Comparison of ENCODE assay signal across 10 mouse cellular contexts in genomic region chr7:143367366-143368266, GRCm38 (mm10).
DNase-seq lines count a peak whose midpoint lies in the region; ATAC-seq lines count a peak whose summit lies in the region.
"Had no signal": no experiment of that assay in that cellular context is flagged by ENCODE, and none has a peak within 500 bp of the region (broad histone marks: within the 10 kb centered on the region; RNA-seq: fewer than 3 reads in every experiment).

No protein-coding gene starts in this region.

- no peak overlapping the region for H3K27ac ChIP-seq in forebrain, embryonic 15.5 days (replicated peaks)
- H3K27ac ChIP-seq in forebrain, embryonic 11.5 days (ENCODE audit: low read depth, low read length) = no peak overlapping the region
- H3K27ac ChIP-seq in liver, embryonic 16.5 days (ENCODE audit: low read length) = no peak overlapping the region
- H3K27ac ChIP-seq: midbrain, embryonic 12.5 days had no signal

- no peak overlapping the region for H3K4me3 ChIP-seq in forebrain, embryonic 15.5 days
- no peak overlapping the region for H3K4me3 ChIP-seq in forebrain, embryonic 11.5 days (ENCODE audit: low read depth, low read length)
- H3K4me3 ChIP-seq in liver, embryonic 16.5 days (ENCODE audit: low read depth, low read length) = no peak overlapping the region; the same call in 1 of the 2 replicates
- H3K4me3 ChIP-seq: midbrain, embryonic 12.5 days had no signal

- peaks cover 10% of the 10 kb centered on the region for H3K4me1 ChIP-seq in forebrain, embryonic 15.5 days
- peaks cover 5% of the 10 kb centered on the region; the same call in 1 of the 2 replicates for H3K4me1 ChIP-seq in forebrain, embryonic 11.5 days (replicated peaks; ENCODE audit: control insufficient read depth, insufficient read depth, low read length)
- H3K4me1 ChIP-seq in liver, embryonic 16.5 days (ENCODE audit: control insufficient read depth, low read depth, low read length) = peaks cover 2% of the 10 kb centered on the region

- WGBS in forebrain, embryonic 15.5 days = 41% methylated on average over 20 of the region's 20 CpGs
- WGBS in forebrain, embryonic 11.5 days = 68% methylated on average over 20 of the region's 20 CpGs
- WGBS in liver, embryonic 16.5 days (ENCODE audit: insufficient replicate concordance) = 40% methylated on average over 20 of the region's 20 CpGs

- no peaks in the 10 kb centered on the region for H3K36me3 ChIP-seq in forebrain, embryonic 15.5 days
- no peaks in the 10 kb centered on the region for H3K36me3 ChIP-seq in forebrain, embryonic 11.5 days (ENCODE audit: control insufficient read depth, insufficient read depth, low read length)
- no peaks in the 10 kb centered on the region for H3K36me3 ChIP-seq in liver, embryonic 16.5 days (ENCODE audit: control insufficient read depth, insufficient read depth)
- H3K36me3 ChIP-seq: midbrain, embryonic 12.5 days had no signal

- H3K9me3 ChIP-seq in forebrain, embryonic 15.5 days = no peaks in the 10 kb centered on the region
- H3K9me3 ChIP-seq in forebrain, embryonic 11.5 days (ENCODE audit: control insufficient read depth, low read length) = no peaks in the 10 kb centered on the region
- H3K9me3 ChIP-seq in liver, embryonic 16.5 days (replicated peaks; ENCODE audit: control insufficient read depth, low read length) = no peaks in the 10 kb centered on the region
- H3K9me3 ChIP-seq: midbrain, embryonic 12.5 days had no signal

- no peak for DNase-seq in forebrain, embryonic 11.5 days (ENCODE audit: low spot score)
- peak; percentile 61 for DNase-seq in 416B (ENCODE audit: low read depth)
- no peak for DNase-seq in cerebellum, postnatal 14 days
- no peak for DNase-seq in embryo, embryonic 10 days (ENCODE audit: low spot score)
- DNase-seq in frontal cortex, postnatal 25 days (ENCODE audit: low spot score in 2 of 2) = no peak
- DNase-seq: cerebellum, postnatal 25 days had no signal

- 0 out of 2 replicates have a peak overlapping the region, but pooled peaks have one; percentile 2 for H3K4me2 ChIP-seq in forebrain, embryonic 15.5 days (replicated peaks)
- H3K4me2 ChIP-seq in forebrain, embryonic 11.5 days (ENCODE audit: low read depth, low read length, severe bottlenecking) = no peak overlapping the region
- peak overlapping the region; percentile 39 for H3K4me2 ChIP-seq in liver, embryonic 16.5 days (ENCODE audit: low read depth, low read length)
- H3K4me2 ChIP-seq: midbrain, embryonic 12.5 days had no signal

- H3K9ac ChIP-seq in forebrain, embryonic 15.5 days (replicated peaks) = no peak overlapping the region
- H3K9ac ChIP-seq in forebrain, embryonic 11.5 days (ENCODE audit: low read length) = no peak overlapping the region
- H3K9ac ChIP-seq in liver, embryonic 16.5 days (ENCODE audit: low read depth, low read length) = no peak overlapping the region
- H3K9ac ChIP-seq: midbrain, embryonic 12.5 days had no signal

- ATAC-seq in forebrain, embryonic 15.5 days (replicated peaks) = no peak
- ATAC-seq in forebrain, embryonic 11.5 days (replicated peaks; ENCODE audit: low FRiP score) = no peak
- ATAC-seq in common myeloid progenitor, adult 5-6 weeks (replicated peaks; ENCODE audit: low read depth, poor library complexity, severe bottlenecking) = peak; percentile 40; the same call in 1 of the 2 replicates
- ATAC-seq in liver, embryonic 16.5 days (ENCODE audit: low read depth) = no peak

- peaks cover 86% of the 10 kb centered on the region for H3K27me3 ChIP-seq in forebrain, embryonic 15.5 days
- H3K27me3 ChIP-seq in forebrain, embryonic 11.5 days (ENCODE audit: control insufficient read depth, insufficient read depth, low read length) = peaks cover 65% of the 10 kb centered on the region
- no peaks in the 10 kb centered on the region for H3K27me3 ChIP-seq in liver, embryonic 16.5 days (ENCODE audit: control insufficient read depth, insufficient read depth, low read depth, low read length)
